Mouse (Mus musculus) forebrain, embryonic 16.5 days (tissue): ENCODE results near the gene Styk1. TPM values are rescaled to one million over a fixed set of nuclear protein-coding genes. Genes with fewer than 3 reads are reported as not detected.

Experiments
- ATAC-seq: fragments of 200-750 bp; cut with Nextera tagmentation; 2 replicates; pipeline ENCODE4 v1.8.0; 2017; ENCODE audit warnings: mild to moderate bottlenecking, moderate library complexity
- H3K27ac ChIP-seq: fragments of 300-500 bp; sonication (generic); 2 replicates; pipeline ENCODE4 v1.5.1; 2014; ENCODE audit warnings: low read length, control low read depth
- H3K27me3 ChIP-seq: fragments of 300-500 bp; sonication (generic); replicated peaks from 2 replicates; pipeline ENCODE4 v1.6.1; 2014; ENCODE audit warnings: low read length; ENCODE audit not compliant: control insufficient read depth, insufficient read depth
- H3K36me3 ChIP-seq: fragments of 300-500 bp; sonication (generic); 2 replicates; pipeline ENCODE4 v1.6.1; 2014; ENCODE audit not compliant: control insufficient read depth, insufficient read depth
- H3K4me1 ChIP-seq: fragments of 300-500 bp; sonication (generic); replicated peaks from 2 replicates; pipeline ENCODE4 v1.6.1; 2014; ENCODE audit warnings: low read length; ENCODE audit not compliant: control insufficient read depth, insufficient read depth
- H3K4me2 ChIP-seq: fragments of 300-500 bp; sonication (generic); 2 replicates; pipeline ENCODE4 v1.6.1; 2014; ENCODE audit warnings: mild to moderate bottlenecking, low read length, control low read depth
- H3K4me3 ChIP-seq: fragments of 300-500 bp; sonication (generic); replicated peaks from 2 replicates; pipeline ENCODE4 v1.5.1; 2014; ENCODE audit warnings: mild to moderate bottlenecking, low read length, control low read depth
- H3K9ac ChIP-seq: fragments of 300-500 bp; sonication (generic); replicated peaks from 2 replicates; pipeline ENCODE4 v1.6.1; 2014; ENCODE audit warnings: low read depth, low read length, control low read depth
- H3K9me3 ChIP-seq: fragments of 300-500 bp; sonication (generic); 2 replicates; pipeline ENCODE4 v1.6.1; 2016; ENCODE audit warnings: low read length; ENCODE audit not compliant: control insufficient read depth
- WGBS: fragments of 180-500 bp; shearing (Covaris S2); extraction: QIAGEN DNeasy Blood & Tissue Kit; methylation state at CpG from one replicate; pipeline ENCODE4 v1.1.7; 2014; 5-methylcytosine and 5-hydroxymethylcytosine counted together
- polyA plus RNA-seq: library from polyadenylated mRNA; unstranded; fragments of >200 nt; fragmentation: Nextera tagmentation; extraction: Ambion mirVana; gene quantifications from 2 replicates; pipeline ENCODE4 v1.2.1, GENCODE M21; 2015

Gene Styk1
- polyA plus RNA-seq, 1 experiment from 2014 or later: 7.1 TPM

DNA sequence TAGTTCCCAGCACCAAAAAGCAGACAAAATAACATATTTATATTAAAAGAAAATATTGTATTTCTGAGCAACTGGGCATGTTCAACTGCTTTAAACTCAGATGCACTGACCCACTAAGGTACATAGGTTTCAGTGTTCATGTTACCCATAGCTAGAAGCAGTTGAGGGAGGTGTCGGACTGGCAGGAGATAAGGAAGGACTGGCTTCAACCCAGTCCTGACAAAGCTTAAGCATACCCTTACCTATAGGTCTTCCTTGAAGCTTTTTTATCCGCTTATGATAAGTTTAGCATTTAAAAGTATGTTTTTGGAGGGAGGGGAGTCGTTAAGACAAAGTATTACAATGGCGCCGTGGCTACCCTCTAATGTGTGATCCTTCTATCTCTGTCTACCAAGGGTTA lies 17.4 kb upstream of the Styk1 start:
- 95% methylated on average over 5 of the region's 5 CpGs for whole genome bisulfite sequencing
- H3K4me2 ChIP-seq: no peak overlapping the region
- peaks cover 12% of the 10 kb centered on the region for H3K36me3 ChIP-seq
- no peak overlapping the region for H3K9ac ChIP-seq
- H3K27ac ChIP-seq: no peak overlapping the region
- H3K4me3 ChIP-seq: no peak overlapping the region
- no peak for ATAC-seq
- H3K27me3 ChIP-seq: no peaks in the 10 kb centered on the region
- no peaks in the 10 kb centered on the region for H3K9me3 ChIP-seq
- no peaks in the 10 kb centered on the region for H3K4me1 ChIP-seq

DNA sequence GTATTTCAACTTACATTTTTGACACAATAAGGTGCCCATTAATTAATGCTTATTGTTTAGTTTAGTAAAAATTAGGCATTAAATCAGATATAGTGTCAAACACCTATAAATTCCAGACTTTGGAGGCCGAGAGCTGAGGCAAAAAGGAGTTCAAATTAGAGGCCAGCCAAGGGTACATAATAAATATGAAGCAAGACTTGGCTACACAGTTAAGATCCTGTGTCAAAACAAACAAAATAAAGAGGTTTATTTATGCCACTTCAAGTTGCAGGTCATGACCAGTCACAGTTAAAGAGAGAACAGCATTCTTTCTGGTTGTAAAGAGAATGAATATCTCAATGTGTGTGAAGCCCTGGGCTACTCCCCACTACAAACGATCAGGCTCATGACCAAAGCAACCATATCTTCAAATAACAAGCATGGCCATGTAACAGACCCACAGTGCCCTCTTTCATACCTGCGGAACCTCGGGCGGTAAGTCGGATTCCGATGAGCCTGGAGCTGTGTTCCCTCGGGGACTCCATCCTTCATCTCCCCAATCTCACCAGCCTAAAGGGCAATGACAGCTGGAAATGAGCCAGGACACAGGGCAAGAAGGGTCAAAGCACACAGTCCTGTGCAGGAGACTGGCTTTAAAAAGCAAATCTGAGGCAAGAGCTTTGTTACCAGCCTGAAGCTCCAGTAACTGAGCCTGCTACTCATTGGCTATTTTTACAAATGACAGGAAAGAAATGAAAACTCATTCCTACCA lies 16.6 kb upstream of the Styk1 start:
- ATAC-seq: no peak
- Histone ChIP-seq H3K4me2 (no peak overlapping the region), H3K4me1 (no peaks in the 10 kb centered on the region), H3K9me3 (no peaks in the 10 kb centered on the region), H3K27ac (no peak overlapping the region), H3K4me3 (no peak overlapping the region), H3K9ac (no peak overlapping the region), H3K27me3 (no peaks in the 10 kb centered on the region), H3K36me3 (peaks cover 9% of the 10 kb centered on the region)
- WGBS: 87% methylated on average over 8 of the region's 8 CpGs

DNA sequence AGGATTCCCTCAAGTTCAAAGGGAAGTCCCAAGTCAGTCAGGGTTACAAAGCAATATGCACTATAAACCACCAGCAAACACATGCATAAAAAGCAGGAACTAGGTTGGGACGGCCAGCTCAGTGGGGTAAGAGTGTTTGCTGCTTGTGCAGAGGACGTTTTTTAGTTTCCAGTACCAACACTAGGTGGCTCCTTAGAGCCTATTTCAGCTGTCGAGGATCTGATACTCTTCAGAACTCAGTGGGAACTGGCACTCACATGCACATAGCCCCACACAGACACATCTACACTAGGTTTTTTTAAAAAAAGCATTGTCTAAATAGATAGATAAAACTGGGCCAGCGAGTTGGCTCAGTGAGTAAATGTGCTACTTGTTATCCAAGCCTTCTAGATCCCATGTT lies 13.7 kb upstream of the Styk1 start:
- Histone ChIP-seq H3K9me3 (no peaks in the 10 kb centered on the region), H3K27ac (no peak overlapping the region), H3K36me3 (peaks cover 8% of the 10 kb centered on the region), H3K4me3 (no peak overlapping the region), H3K4me2 (no peak overlapping the region), H3K9ac (no peak overlapping the region), H3K27me3 (no peaks in the 10 kb centered on the region), H3K4me1 (no peaks in the 10 kb centered on the region)
- ATAC-seq: peak; percentile 70
- 46% methylated on average over 4 of the region's 4 CpGs for WGBS

- Histone ChIP-seq H3K4me3 (no peak overlapping the region), H3K36me3 (peaks cover 8% of the 10 kb centered on the region), H3K9me3 (no peaks in the 10 kb centered on the region), H3K9ac (no peak overlapping the region), H3K27me3 (no peaks in the 10 kb centered on the region), H3K4me2 (no peak overlapping the region), H3K27ac (no peak overlapping the region), H3K4me1 (no peaks in the 10 kb centered on the region)
- ATAC-seq: no peak
- 100% methylated on average over 2 of the region's 2 CpGs for WGBS
Measured at GRCm38 (mm10) chr6:131364353-131364752, 11.0 kb upstream of the Styk1 start.

DNA sequence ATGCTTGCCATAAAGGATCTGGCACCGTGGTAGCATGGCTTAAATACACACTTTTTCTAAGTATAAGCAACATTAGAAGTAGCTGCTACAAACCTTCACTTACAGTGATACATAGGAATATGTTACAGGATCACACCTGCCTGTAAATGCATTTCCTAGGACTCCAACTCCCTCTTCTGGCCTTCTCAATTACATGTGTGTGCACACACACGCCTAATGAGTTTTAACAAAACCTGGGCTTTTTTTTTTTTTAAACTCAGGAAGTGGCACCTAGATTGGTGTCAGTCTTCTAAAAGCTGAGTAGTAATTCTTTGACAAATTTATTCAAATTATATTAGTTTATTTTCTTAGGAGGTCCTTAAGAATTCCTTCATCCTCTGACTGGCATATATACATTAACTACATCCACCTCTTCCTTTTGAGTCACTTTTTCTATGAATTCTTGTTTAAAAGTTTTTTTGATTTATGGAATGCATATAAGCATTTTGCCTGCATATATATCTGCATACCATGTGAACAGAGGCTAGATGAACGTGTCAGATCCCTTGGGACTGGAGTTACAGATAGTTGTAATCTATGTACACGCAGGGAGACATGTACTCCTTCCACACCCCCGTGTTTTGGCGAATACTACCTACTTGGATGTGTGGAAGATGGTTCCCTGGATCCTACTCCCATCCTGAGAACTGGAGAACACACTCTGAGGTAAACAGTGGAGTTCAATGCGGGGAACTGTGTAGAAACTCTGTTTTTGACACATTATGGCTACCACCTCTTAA lies 9.8 kb upstream of the Styk1 start:
- Histone ChIP-seq H3K36me3 (peaks cover 7% of the 10 kb centered on the region), H3K4me3 (no peak overlapping the region), H3K9ac (no peak overlapping the region), H3K27ac (no peak overlapping the region), H3K27me3 (no peaks in the 10 kb centered on the region), H3K4me2 (no peak overlapping the region), H3K4me1 (no peaks in the 10 kb centered on the region), H3K9me3 (no peaks in the 10 kb centered on the region)
- ATAC-seq: no peak
- WGBS: 79% methylated on average over 7 of the region's 7 CpGs

- H3K9me3 ChIP-seq: no peaks in the 10 kb centered on the region
- no peak overlapping the region for H3K4me2 ChIP-seq
- no peak overlapping the region for H3K9ac ChIP-seq
- 0 out of 2 replicates have a peak, but pooled peaks cover 2% of the 10 kb centered on the region for H3K36me3 ChIP-seq
- no peaks in the 10 kb centered on the region for H3K4me1 ChIP-seq
- 85% methylated on average over 5 of the region's 5 CpGs for WGBS
- no peak overlapping the region for H3K27ac ChIP-seq
- no peaks in the 10 kb centered on the region for H3K27me3 ChIP-seq
- no peak for ATAC-seq
- H3K4me3 ChIP-seq: no peak overlapping the region
Measured at GRCm38 (mm10) chr6:131360693-131361092, 7.3 kb upstream of the Styk1 start.

DNA sequence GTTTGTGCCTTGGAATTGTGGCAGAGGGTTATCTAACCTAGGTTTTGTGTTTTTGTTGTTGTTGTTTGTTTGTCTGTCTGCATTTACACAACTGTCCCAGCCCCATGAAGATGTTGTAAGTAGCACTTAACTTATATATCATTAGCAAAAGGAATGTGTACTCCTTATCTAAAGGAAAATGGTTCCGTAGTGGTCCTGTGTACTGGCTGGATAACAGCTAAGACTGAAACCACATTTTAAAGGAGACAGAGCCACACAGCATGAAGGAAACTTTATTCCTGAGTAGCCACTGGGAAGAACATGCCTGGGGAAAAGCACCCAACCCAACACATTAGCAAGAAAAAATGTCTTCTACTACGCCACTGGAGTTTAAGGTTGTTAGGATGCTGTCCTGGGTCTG lies 6.1 kb upstream of the Styk1 start:
- no peak overlapping the region for H3K9ac ChIP-seq
- no peak overlapping the region for H3K4me2 ChIP-seq
- no peak overlapping the region for H3K27ac ChIP-seq
- H3K36me3 ChIP-seq: 0 out of 2 replicates have a peak, but pooled peaks cover 2% of the 10 kb centered on the region
- no peak overlapping the region for H3K4me3 ChIP-seq
- no peaks in the 10 kb centered on the region for H3K9me3 ChIP-seq
- H3K4me1 ChIP-seq: no peaks in the 10 kb centered on the region
- H3K27me3 ChIP-seq: no peaks in the 10 kb centered on the region
- no peak for ATAC-seq
- WGBS: 91% methylated on average over 2 of the region's 2 CpGs

DNA sequence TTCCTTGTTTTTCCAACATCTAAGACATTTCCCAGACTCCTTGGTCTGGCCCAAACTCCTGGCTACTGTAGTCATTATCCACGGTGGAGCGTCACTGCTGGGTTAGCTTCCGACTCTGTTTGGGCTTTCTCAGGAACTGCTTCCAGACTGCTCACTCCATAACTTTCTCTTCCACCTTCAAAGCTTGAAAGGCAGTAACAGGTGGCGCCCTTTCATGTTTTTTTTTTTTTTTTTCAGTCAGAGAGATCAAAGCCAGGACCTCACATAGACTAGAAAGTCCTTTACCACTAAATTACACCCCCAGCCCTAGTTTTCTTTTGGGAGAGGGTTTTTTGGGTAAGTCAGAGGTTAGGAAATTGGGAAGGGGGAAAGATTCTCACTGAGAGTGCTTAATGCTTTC lies 1.5 kb upstream of the Styk1 start:
- Histone ChIP-seq H3K27me3 (no peaks in the 10 kb centered on the region), H3K9me3 (no peaks in the 10 kb centered on the region), H3K27ac (no peak overlapping the region), H3K4me3 (no peak overlapping the region), H3K36me3 (no peaks in the 10 kb centered on the region), H3K4me1 (no peaks in the 10 kb centered on the region; the same call in 1 of the 2 replicates), H3K4me2 (no peak overlapping the region), H3K9ac (no peak overlapping the region)
- ATAC-seq: no peak
- 63% methylated on average over 4 of the region's 4 CpGs for WGBS

- H3K27ac ChIP-seq: no peak overlapping the region
- no peaks in the 10 kb centered on the region for H3K4me1 ChIP-seq
- no peak overlapping the region for H3K4me3 ChIP-seq
- WGBS: 78% methylated on average over 2 of the region's 2 CpGs
- H3K9me3 ChIP-seq: no peaks in the 10 kb centered on the region
- no peaks in the 10 kb centered on the region for H3K27me3 ChIP-seq
- ATAC-seq: no peak
- no peak overlapping the region for H3K9ac ChIP-seq
- H3K4me2 ChIP-seq: no peak overlapping the region
- H3K36me3 ChIP-seq: no peaks in the 10 kb centered on the region
Measured at GRCm38 (mm10) chr6:131347026-131347425, 6.4 kb downstream of the Styk1 start.
